Mouse (Mus musculus) ovary, postnatal 10 days (tissue): ENCODE results near the gene Tmem183a.

Experiments used
- DNase-seq: peaks from one replicate; pipeline ENCODE4 v3.0.0; 2022; ENCODE audit warnings: low spot score

The Tmem183a gene

GRCm38 (mm10) chr1:134318261-134318660 lies 43.5 kb downstream of the Tmem183a start:
- no peak for DNase-seq

- no peak for DNase-seq
These were observed 45.4 kb downstream of the Tmem183a start for GRCm38 (mm10) chr1:134316361-134316760.

- DNase-seq: no peak
These were observed 46.6 kb downstream of the Tmem183a start for GRCm38 (mm10) chr1:134315181-134315580.

GRCm38 (mm10) chr1:134311760-134312159 lies 50.0 kb downstream of the Tmem183a start:
- DNase-seq: no peak

- no peak for DNase-seq
These were observed 51.0 kb downstream of the Tmem183a start for GRCm38 (mm10) chr1:134310729-134311128.

GRCm38 (mm10) chr1:134310291-134310690 lies 51.5 kb downstream of the Tmem183a start:
- no peak for DNase-seq

- no peak for DNase-seq
These were observed 54.4 kb downstream of the Tmem183a start for GRCm38 (mm10) chr1:134307409-134307808.

- DNase-seq: no peak
These were observed 56.8 kb downstream of the Tmem183a start for GRCm38 (mm10) chr1:134304940-134305339.

GRCm38 (mm10) chr1:134302568-134303238 lies 59.1 kb downstream of the Tmem183a start:
- DNase-seq: peak; percentile 20

GRCm38 (mm10) chr1:134298636-134299411 lies 63.0 kb downstream of the Tmem183a start:
- DNase-seq: peak; percentile 31

GRCm38 (mm10) chr1:134297265-134297664 lies 64.5 kb downstream of the Tmem183a start:
- DNase-seq: no peak
